Mouse (Mus musculus): ENCODE measurements around the gene Fyn.

GRCm38 (mm10) chr10:39385259-39385658, 16.6 kb downstream of the Fyn start:
- TF ChIP-seq TCF12 (IDR thresholded peaks at IDR 0.05; ENCODE audit: low read depth, low read length) (no peak), POLR2A (IDR thresholded peaks at IDR 0.05; ENCODE audit: low read depth, low read length) (no peak), USF1 (IDR thresholded peaks at IDR 0.05; ENCODE audit: low read depth, low read length) (no peak), ZC3H11A (IDR thresholded peaks at IDR 0.05; ENCODE audit: low read depth, low read length) (no peak)
